Comparison of ENCODE assay signal across 8 mouse cellular contexts in the genomic region with DNA sequence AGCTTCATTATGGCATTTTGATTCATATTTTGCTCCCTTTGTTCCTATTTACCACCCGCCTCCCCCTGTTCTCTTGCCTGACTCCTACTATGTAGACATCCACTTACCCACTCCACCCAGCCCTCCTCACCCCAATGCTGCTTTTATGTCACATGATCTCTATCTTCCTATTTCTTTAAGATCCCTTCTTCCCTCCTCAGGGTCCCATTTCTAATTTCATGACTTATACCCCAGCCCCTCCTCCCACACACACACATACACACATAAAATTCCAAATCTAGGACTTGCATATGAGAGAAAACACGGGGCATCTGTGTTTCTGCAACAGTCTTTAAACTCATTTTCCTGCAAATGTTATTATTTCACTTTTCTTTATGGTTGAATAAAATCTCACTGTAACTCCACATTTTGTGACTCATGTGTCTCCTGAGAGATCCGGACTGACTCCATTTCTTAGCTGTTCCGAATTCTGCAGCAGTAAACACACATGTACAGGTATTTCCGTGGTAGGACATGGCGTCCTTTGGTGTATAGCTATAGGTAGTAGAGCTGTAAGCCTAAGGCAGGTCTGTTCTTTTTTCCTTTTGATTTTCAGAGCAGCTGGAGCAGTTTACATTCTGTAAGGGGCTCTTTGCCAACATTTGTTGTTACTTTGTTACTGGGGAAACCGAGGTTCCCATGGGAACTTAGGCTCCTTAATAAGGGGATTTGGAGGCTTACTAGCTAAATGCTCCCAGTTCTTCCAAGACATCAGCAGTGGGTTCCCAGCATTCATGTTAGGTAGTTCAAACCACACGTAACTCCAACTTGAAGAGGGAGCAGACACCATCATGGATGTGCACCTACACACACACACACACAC. TPM values are rescaled to one million over a fixed set of nuclear protein-coding genes. Genes with fewer than 3 reads are reported as not detected.
DNase-seq lines count a peak whose midpoint lies in the region; ATAC-seq and TF ChIP-seq lines count a peak whose summit lies in the region.

No protein-coding gene starts in this region.

- no peak for TF ChIP-seq POLR2A in lung, adult 2 months (IDR thresholded peaks at IDR 0.05; ENCODE audit: borderline replicate concordance, extremely low read depth, low read depth, low read length)

- peak overlapping the region; percentile 93 for H3K4me3 ChIP-seq in lung, embryonic 14.5 days (ENCODE audit: low read depth, low read length)
- H3K4me3 ChIP-seq in lung, adult 2 months (replicated peaks; ENCODE audit: extremely low read depth, low read depth, low read length), result no peak overlapping the region
- H3K4me3 ChIP-seq in embryonic facial prominence, embryonic 15.5 days (replicated peaks), result peak overlapping the region; percentile 86
- H3K4me3 ChIP-seq in neural tube, embryonic 12.5 days, result peak overlapping the region; percentile 85; the same call in 1 of the 2 replicates

- H3K9me3 ChIP-seq in lung, embryonic 14.5 days (ENCODE audit: low read depth, low read length), result no peaks in the 10 kb centered on the region
- H3K9me3 ChIP-seq in embryonic facial prominence, embryonic 15.5 days (replicated peaks), result no peaks in the 10 kb centered on the region
- no peaks in the 10 kb centered on the region for H3K9me3 ChIP-seq in neural tube, embryonic 12.5 days

- peak; percentile 82 for DNase-seq in lung, embryonic 14.5 days
- DNase-seq in lung, adult 2 months, result no peak
- DNase-seq in layer of hippocampus, adult 8-10 months (ENCODE audit: low spot score in 2 of 2), result peak; percentile 11 to 26
- no peak for DNase-seq in yolk sac, embryonic 10.5 days (ENCODE audit: low spot score)
- DNase-seq in cerebellum, adult 18-20 months, result no peak

- H3K27ac ChIP-seq in lung, embryonic 14.5 days (ENCODE audit: low read depth), result peak overlapping the region; percentile 93; the same call in 1 of the 2 replicates
- H3K27ac ChIP-seq in embryonic facial prominence, embryonic 15.5 days (replicated peaks), result peak overlapping the region; percentile 88
- H3K27ac ChIP-seq in neural tube, embryonic 12.5 days, result no peak overlapping the region

- H3K9ac ChIP-seq in lung, embryonic 14.5 days, result peak overlapping the region; percentile 92
- H3K9ac ChIP-seq in embryonic facial prominence, embryonic 15.5 days, result no peak overlapping the region
- no peak overlapping the region; the same call in 1 of the 2 replicates for H3K9ac ChIP-seq in neural tube, embryonic 12.5 days

- peaks cover 4% of the 10 kb centered on the region; the same call in 1 of the 2 replicates for H3K4me1 ChIP-seq in lung, embryonic 14.5 days (ENCODE audit: insufficient read depth)
- H3K4me1 ChIP-seq in lung, adult 2 months (ENCODE audit: control insufficient read depth, insufficient read depth, low read length), result peaks cover 11% of the 10 kb centered on the region
- H3K4me1 ChIP-seq in embryonic facial prominence, embryonic 15.5 days, result peaks cover 27% of the 10 kb centered on the region
- peaks cover 10% of the 10 kb centered on the region for H3K4me1 ChIP-seq in neural tube, embryonic 12.5 days

- WGBS in lung, embryonic 14.5 days, result 79% methylated on average over 8 of the region's 8 CpGs
- 67% methylated on average over 8 of the region's 8 CpGs for WGBS in lung, adult 2 months
- WGBS in embryonic facial prominence, embryonic 15.5 days, result 49% methylated on average over 8 of the region's 8 CpGs
- 79% methylated on average over 8 of the region's 8 CpGs for WGBS in neural tube, embryonic 12.5 days

- 0 out of 2 replicates have a peak, but pooled peaks cover 10% of the 10 kb centered on the region for H3K36me3 ChIP-seq in lung, embryonic 14.5 days (ENCODE audit: insufficient read depth)
- peaks cover 3% of the 10 kb centered on the region; the same call in 1 of the 2 replicates for H3K36me3 ChIP-seq in embryonic facial prominence, embryonic 15.5 days
- no peaks in the 10 kb centered on the region for H3K36me3 ChIP-seq in neural tube, embryonic 12.5 days

- peak overlapping the region; percentile 94 for H3K4me2 ChIP-seq in lung, embryonic 14.5 days
- peak overlapping the region; percentile 83 for H3K4me2 ChIP-seq in embryonic facial prominence, embryonic 15.5 days (replicated peaks)
- peak overlapping the region; percentile 90 for H3K4me2 ChIP-seq in neural tube, embryonic 12.5 days (replicated peaks)

- no peaks in the 10 kb centered on the region for H3K27me3 ChIP-seq in lung, embryonic 14.5 days (ENCODE audit: insufficient read depth, low read length)
- no peaks in the 10 kb centered on the region for H3K27me3 ChIP-seq in embryonic facial prominence, embryonic 15.5 days
- H3K27me3 ChIP-seq in neural tube, embryonic 12.5 days (replicated peaks), result no peaks in the 10 kb centered on the region

- no peak for TF ChIP-seq CTCF in lung, embryonic 14.5 days (IDR thresholded peaks at IDR 0.05; ENCODE audit: low read depth)
- TF ChIP-seq CTCF in lung, adult 2 months (IDR thresholded peaks at IDR 0.05; ENCODE audit: insufficient read depth, low read length), result no peak

- ATAC-seq in lung, embryonic 14.5 days (ENCODE audit: insufficient read depth), result 0 out of 2 replicates have a peak, but pooled peaks have one; percentile 16
- no peak for ATAC-seq in embryonic facial prominence, embryonic 15.5 days (ENCODE audit: insufficient number of reproducible peaks, low FRiP score, low TSS enrichment, low read depth)
- ATAC-seq in neural tube, embryonic 12.5 days (ENCODE audit: low FRiP score, low read depth), result 0 out of 2 replicates have a peak, but pooled peaks have one; percentile 29
- ATAC-seq in frontal cortex, adult (ENCODE audit: low TSS enrichment), result no peak

RNA-seq across cellular contexts. Expression of gene BC017158, which starts 0.7 kb away (rescaled TPM):
- polyA plus RNA-seq in lung, embryonic 14.5 days (2014; fragmentation: Nextera tagmentation; extraction: Ambion mirVana), result 38.6 and 40.4 TPM in 2 replicates
- polyA plus RNA-seq in lung, adult 2 months (2012; rRNA removed), result 59.4 and 59.9 TPM in 2 replicates
- polyA plus RNA-seq in embryonic facial prominence, embryonic 15.5 days (2015; fragmentation: Nextera tagmentation; extraction: Ambion mirVana), result 26.6 and 27.0 TPM in 2 replicates
- 10 to 100 TPM; 25.1 to 31.9 (median 28.0) TPM for total RNA-seq in layer of hippocampus, adult 8-10 months (2022)
- 20.1 and 23.3 TPM in 2 replicates for polyA plus RNA-seq in neural tube, embryonic 12.5 days (2016; fragmentation: Nextera tagmentation; extraction: Ambion mirVana)

RNA-seq across cellular contexts. Expression of gene Slc5a2, which starts 33.3 kb away (rescaled TPM):
- polyA plus RNA-seq in lung, embryonic 14.5 days (2014; fragmentation: Nextera tagmentation; extraction: Ambion mirVana), result 0.37 TPM in 1 of 2 replicates, not detected in the other
- polyA plus RNA-seq in lung, adult 2 months (2012; rRNA removed), result 0.09 and 0.24 TPM in 2 replicates
- not detected in 2 replicates for polyA plus RNA-seq in embryonic facial prominence, embryonic 15.5 days (2015; fragmentation: Nextera tagmentation; extraction: Ambion mirVana)
- total RNA-seq in layer of hippocampus, adult 8-10 months (2022), result not detected
- polyA plus RNA-seq in neural tube, embryonic 12.5 days (2016; fragmentation: Nextera tagmentation; extraction: Ambion mirVana), result not detected in 2 replicates

RNA-seq across cellular contexts. Expression of gene Tgfb1i1, which starts 52.1 kb away (rescaled TPM):
- polyA plus RNA-seq in lung, embryonic 14.5 days (2014; fragmentation: Nextera tagmentation; extraction: Ambion mirVana), result 141 and 150 TPM in 2 replicates
- 131 and 150 TPM in 2 replicates for polyA plus RNA-seq in lung, adult 2 months (2012; rRNA removed)
- 86.1 and 86.5 TPM in 2 replicates for polyA plus RNA-seq in embryonic facial prominence, embryonic 15.5 days (2015; fragmentation: Nextera tagmentation; extraction: Ambion mirVana)
- total RNA-seq in layer of hippocampus, adult 8-10 months (2022), result 10 to 100 TPM; 13.2 to 16.4 (median 13.6) TPM
- polyA plus RNA-seq in neural tube, embryonic 12.5 days (2016; fragmentation: Nextera tagmentation; extraction: Ambion mirVana), result 38.1 and 38.3 TPM in 2 replicates

Comparison
In these comparisons a context has a peak if more than half of its experiments do, and no peak if none do; other contexts are left out.
1. DNase-seq: peak in lung, embryonic 14.5 days (single experiment) and layer of hippocampus, adult 8-10 months (2 of 2); none in lung, adult 2 months (single experiment), yolk sac, embryonic 10.5 days (single experiment) and cerebellum, adult 18-20 months (0 of 2).
2. ATAC-seq: peak in lung, embryonic 14.5 days (single experiment) and neural tube, embryonic 12.5 days (single experiment); none in embryonic facial prominence, embryonic 15.5 days (single experiment) and frontal cortex, adult (single experiment).
3. Peak in every context shown above with its lines, with median percentiles within 50 percentile points of each other: H3K4me2 ChIP-seq.